Mouse (Mus musculus): ENCODE measurements around the gene Ctnnd2.

GRCm38 (mm10) chr15:31022497-31022896, 850.1 kb downstream of the Ctnnd2 start:
- TF ChIP-seq CTCF (IDR thresholded peaks at IDR 0.05; ENCODE audit: borderline replicate concordance, control insufficient read depth, extremely low read depth, insufficient read depth, low read length, poor library complexity) (no peak), POLR2A (IDR thresholded peaks at IDR 0.05; ENCODE audit: control insufficient read depth, extremely low read depth, insufficient read depth, low read length, poor library complexity) (no peak)
